Mouse (Mus musculus) neural tube, embryonic 12.5 days (tissue): ENCODE data around the gene Syt5. TPM values are rescaled to one million over a fixed set of nuclear protein-coding genes. Genes with fewer than 3 reads are reported as not detected.

Experiments
- ATAC-seq: fragments of 200-750 bp; cut with Nextera tagmentation; 2 replicates; pipeline ENCODE4 v1.8.0; 2017; ENCODE audit warnings: low read depth, mild to moderate bottlenecking, moderate TSS enrichment, moderate library complexity; ENCODE audit not compliant: low FRiP score
- H3K27ac ChIP-seq: fragments of 300-500 bp; sonication (generic); 2 replicates; pipeline ENCODE4 v1.5.1; 2016
- H3K27me3 ChIP-seq: fragments of 300-500 bp; sonication (generic); replicated peaks from 2 replicates; pipeline ENCODE4 v1.6.1; 2016; ENCODE audit warnings: mild to moderate bottlenecking
- H3K36me3 ChIP-seq: fragments of 300-500 bp; sonication (generic); 2 replicates; pipeline ENCODE4 v1.6.1; 2016; ENCODE audit warnings: mild to moderate bottlenecking
- H3K4me1 ChIP-seq: fragments of 300-500 bp; sonication (generic); 2 replicates; pipeline ENCODE4 v1.6.1; 2016
- H3K4me2 ChIP-seq: fragments of 300-500 bp; sonication (generic); replicated peaks from 2 replicates; pipeline ENCODE4 v1.6.1; 2016; ENCODE audit warnings: mild to moderate bottlenecking
- H3K4me3 ChIP-seq: fragments of 300-500 bp; sonication (generic); 2 replicates; pipeline ENCODE4 v1.5.1; 2016
- H3K9ac ChIP-seq: fragments of 300-500 bp; sonication (generic); 2 replicates; pipeline ENCODE4 v1.6.1; 2016; ENCODE audit warnings: mild to moderate bottlenecking
- H3K9me3 ChIP-seq: fragments of 300-500 bp; sonication (generic); 2 replicates; pipeline ENCODE4 v1.6.1; 2016; ENCODE audit warnings: mild to moderate bottlenecking
- WGBS: fragments of 180-500 bp; shearing (Covaris S2); methylation state at CpG from one replicate; pipeline ENCODE4 v1.1.7; 2016; 5-methylcytosine and 5-hydroxymethylcytosine counted together
- polyA plus RNA-seq: library from polyadenylated mRNA; unstranded; fragments of >200 nt; fragmentation: Nextera tagmentation; extraction: Ambion mirVana; gene quantifications from 2 replicates; pipeline ENCODE4 v1.2.1, GENCODE M21; 2016

The Syt5 gene
- polyA plus RNA-seq, 1 experiment from 2014 or later = 27.9 TPM

DNA sequence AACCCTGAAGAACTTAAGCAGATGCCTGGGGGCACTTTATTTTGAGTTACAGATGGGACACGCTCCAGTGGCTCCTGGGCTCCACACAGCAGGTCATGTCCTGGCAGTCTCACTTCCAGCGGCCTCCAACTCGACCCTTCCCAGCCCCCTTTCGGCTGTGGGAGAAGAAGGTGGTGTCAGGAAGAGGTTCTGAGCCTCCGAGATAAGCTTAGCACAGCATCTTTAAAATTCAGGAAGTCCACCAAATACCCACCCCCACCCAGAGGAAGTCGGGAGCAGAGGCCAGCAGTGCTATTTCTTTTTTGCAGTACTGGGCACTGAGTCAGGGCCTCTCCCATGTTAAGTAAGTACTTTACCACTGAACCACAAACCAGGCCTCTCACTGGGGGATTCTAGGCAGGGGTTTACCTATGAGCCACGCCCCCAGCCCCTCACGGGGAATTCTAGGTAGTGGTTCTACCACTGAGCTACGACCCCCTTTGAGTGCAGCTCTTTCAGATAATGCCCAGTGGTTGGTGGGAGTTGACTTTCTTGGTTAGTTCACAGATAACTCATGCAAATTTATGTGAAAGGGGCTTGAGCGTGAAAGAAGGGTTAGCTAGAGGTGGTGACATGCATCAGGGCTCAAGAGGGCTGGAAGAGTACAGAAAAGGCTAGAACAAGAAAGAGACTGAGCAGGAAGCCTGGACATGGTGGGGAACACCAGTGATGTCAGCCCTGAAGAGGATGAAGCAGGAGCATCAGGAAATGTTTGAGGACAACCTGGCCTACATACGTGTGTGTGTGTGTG lies 42.5 kb downstream of the Syt5 start:
- Histone ChIP-seq H3K36me3 (no peaks in the 10 kb centered on the region), H3K4me1 (peaks cover 12% of the 10 kb centered on the region), H3K4me3 (no peak overlapping the region), H3K9ac (no peak overlapping the region), H3K4me2 (no peak overlapping the region), H3K9me3 (no peaks in the 10 kb centered on the region), H3K27ac (no peak overlapping the region), H3K27me3 (no peaks in the 10 kb centered on the region)
- 62% methylated on average over 11 of the region's 11 CpGs for WGBS
- no peak for ATAC-seq

DNA sequence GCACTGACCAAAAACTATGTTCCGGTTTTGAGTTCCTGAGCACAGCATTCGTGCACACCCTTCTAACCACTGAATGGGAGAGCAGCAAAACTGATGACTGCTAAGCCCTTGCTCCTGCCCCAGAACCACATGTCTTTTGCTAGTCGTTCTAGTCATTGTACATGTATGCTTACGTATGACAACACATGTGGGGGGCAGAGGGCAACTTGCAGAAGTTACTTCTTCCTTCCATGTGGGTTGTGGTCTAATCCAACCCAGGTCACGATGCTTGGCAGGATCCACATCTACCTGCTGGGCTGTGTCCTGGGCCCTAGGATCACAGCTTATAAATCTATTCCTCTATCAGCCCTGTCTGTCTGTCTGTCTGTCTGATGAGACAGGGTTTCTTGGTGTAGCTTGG lies 43.5 kb downstream of the Syt5 start:
- no peak overlapping the region for H3K27ac ChIP-seq
- no peak overlapping the region for H3K4me3 ChIP-seq
- no peaks in the 10 kb centered on the region for H3K9me3 ChIP-seq
- no peak for ATAC-seq
- WGBS = 86% methylated on average over 5 of the region's 5 CpGs
- H3K36me3 ChIP-seq = no peaks in the 10 kb centered on the region
- no peak overlapping the region for H3K9ac ChIP-seq
- H3K4me1 ChIP-seq = peaks cover 21% of the 10 kb centered on the region
- no peak overlapping the region for H3K4me2 ChIP-seq
- H3K27me3 ChIP-seq = no peaks in the 10 kb centered on the region

DNA sequence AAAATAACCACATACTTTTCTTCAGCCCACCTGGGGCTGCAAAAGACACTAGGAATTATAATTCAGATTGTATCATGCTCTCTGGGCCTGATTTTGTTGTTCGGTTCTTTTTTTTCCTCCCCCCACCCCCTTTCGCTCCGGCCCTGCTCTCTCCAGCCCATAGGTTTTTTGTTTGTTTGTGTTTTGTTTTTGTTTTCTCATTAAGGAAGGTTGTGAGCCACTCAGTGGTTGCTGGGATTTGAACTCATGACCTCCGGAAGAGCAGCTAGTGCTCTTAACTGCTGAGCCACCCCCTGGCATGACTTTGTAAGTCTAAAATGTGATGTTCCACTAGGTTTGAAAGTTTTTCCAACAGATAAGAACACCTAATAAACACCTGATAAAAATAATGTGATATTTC lies 44.2 kb downstream of the Syt5 start:
- Histone ChIP-seq H3K9me3 (no peaks in the 10 kb centered on the region), H3K36me3 (no peaks in the 10 kb centered on the region), H3K9ac (no peak overlapping the region), H3K4me3 (no peak overlapping the region), H3K27me3 (no peaks in the 10 kb centered on the region), H3K4me2 (no peak overlapping the region), H3K27ac (no peak overlapping the region), H3K4me1 (peaks cover 29% of the 10 kb centered on the region)
- no peak for ATAC-seq
- 91% methylated on average over 4 of the region's 4 CpGs for WGBS

DNA sequence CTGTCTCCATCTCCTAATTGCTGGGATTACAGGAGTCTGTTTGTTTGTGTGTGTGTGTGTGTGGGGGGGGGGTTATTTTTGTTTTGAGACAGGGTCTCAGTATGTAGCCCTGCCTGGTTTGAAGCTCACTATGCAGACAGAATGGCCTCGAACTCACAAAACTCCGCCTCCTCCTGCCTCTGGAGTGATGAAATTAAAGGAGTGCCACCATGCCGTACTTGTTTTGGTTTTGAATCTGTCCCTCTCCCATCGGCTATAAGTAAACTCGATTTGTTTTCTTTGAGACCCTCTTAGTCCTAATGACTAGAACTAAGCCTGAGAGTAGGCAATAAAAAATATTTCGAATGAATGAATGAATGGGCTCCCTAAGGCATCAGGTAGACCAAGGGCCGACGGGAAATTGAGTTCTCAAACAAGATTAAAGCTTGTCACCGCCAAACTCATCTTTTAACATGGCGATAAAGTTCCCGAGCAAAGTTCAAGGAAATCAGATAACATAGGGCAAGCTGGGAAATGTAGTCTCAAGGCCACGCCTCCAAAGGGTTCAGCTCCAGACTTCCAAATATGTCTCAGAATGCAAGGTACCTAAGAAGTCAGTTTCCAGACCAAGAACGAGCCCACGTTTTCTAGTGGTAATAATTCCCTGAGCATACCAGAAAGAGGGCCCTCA lies 44.8 kb downstream of the Syt5 start:
- H3K27ac ChIP-seq = no peak overlapping the region

DNA sequence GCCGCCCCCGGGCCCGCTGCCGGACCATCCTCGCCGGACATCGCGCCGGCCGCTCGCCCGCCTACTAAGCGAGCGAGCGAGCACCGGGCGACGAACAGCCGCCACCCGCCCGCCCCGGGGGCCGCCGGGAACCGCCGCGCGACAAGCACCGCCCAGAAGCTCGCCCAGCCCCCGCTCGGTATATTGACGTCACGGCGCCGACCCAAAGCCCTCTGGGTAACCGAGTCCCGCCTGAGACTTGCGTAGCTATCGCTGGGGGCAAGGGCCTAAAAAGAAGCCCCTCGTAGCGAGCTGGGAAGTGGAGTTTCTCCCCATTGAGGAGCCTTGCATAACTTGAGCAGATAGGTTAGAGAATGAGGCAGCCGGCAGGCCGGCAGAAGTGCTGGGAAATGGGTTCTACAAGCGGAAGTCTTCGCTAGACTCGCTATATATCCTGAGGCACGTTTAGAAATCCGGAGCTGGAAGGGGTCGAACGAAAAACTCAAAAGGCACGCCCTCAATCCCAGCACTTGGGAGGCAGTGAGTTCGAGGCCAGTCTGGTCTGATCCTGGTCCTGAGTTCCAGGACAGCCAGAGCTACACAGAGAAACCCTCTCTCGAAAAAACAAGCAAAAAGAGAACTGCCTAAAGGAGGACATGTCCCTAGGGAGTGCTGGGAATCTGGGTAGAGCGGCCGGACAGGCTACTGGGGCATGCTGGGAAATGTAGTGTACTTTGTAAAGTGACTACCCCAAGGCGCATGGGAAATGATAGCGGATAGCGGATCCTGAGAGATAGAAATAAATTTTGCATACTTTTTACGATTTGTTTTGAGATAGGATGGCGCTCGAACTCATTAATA lies 45.6 kb downstream of the Syt5 start, which contains the start of gene Ppp1r12c:
TSS of gene Ppp1r12c (minus strand) at position 123 of the 840 bp plus-strand sequence.
- Histone ChIP-seq H3K27ac (peak within 1 kb of the TSS; percentile 66), H3K36me3 (peaks cover 3% of the 10 kb centered on the region), H3K9me3 (no peaks in the 10 kb centered on the region), H3K4me1 (peaks cover 39% of the 10 kb centered on the region), H3K4me2 (peak within 1 kb of the TSS; percentile 91), H3K27me3 (no peaks in the 10 kb centered on the region), H3K9ac (peak within 1 kb of the TSS; percentile 98), H3K4me3 (peak within 1 kb of the TSS; percentile 92)
- ATAC-seq = peak; percentile 91
- under 1% methylated on average over 61 of the region's 62 CpGs for WGBS

More for the DNA sequence above, 44.8 kb downstream of the Syt5 start:
- Histone ChIP-seq H3K4me1 (peaks cover 34% of the 10 kb centered on the region), H3K9ac (peak overlapping the region; percentile 98; the same call in 1 of the 2 replicates), H3K36me3 (no peaks in the 10 kb centered on the region), H3K4me3 (peak overlapping the region; percentile 92), H3K4me2 (peak overlapping the region; percentile 91), H3K9me3 (no peaks in the 10 kb centered on the region), H3K27me3 (no peaks in the 10 kb centered on the region)
- ATAC-seq = peak; percentile 15
- WGBS = 16% methylated on average over 14 of the region's 14 CpGs

DNA sequence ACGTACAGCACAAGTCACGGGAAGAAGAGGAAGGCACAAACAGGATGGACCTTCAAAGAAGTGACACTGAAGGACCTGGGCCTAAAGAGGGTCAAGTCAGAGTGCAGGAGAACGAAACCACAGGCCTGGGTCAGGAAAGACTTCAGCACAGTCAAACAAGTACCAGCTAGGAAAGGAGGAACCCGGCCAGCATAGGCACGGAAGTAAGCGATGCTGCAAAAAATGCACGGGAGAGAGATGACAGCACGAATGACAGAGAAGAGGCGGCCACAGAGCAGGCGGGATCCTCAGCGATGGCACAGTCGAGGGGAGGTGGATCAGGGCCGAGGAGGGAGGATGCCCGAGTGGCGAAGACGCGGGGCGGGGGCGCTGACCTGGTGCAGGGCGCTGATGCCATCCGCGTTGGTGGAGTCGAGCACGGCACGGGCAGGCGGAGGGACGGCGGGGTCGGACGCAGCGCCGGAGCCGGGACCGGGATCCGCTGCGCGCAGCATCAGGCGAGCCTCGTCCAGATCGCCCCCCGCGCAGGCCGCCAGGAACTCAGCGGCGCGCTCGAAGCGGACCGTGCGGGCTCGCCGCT lies 46.4 kb downstream of the Syt5 start:
- Histone ChIP-seq H3K9me3 (no peaks in the 10 kb centered on the region), H3K27me3 (no peaks in the 10 kb centered on the region), H3K4me3 (peak overlapping the region; percentile 92), H3K36me3 (peaks cover 8% of the 10 kb centered on the region), H3K4me1 (peaks cover 39% of the 10 kb centered on the region), H3K4me2 (peak overlapping the region; percentile 91), H3K27ac (peak overlapping the region; percentile 66), H3K9ac (peak overlapping the region; percentile 98)
- peak; percentile 45 for ATAC-seq
- under 1% methylated on average over 48 of the region's 52 CpGs for WGBS

DNA sequence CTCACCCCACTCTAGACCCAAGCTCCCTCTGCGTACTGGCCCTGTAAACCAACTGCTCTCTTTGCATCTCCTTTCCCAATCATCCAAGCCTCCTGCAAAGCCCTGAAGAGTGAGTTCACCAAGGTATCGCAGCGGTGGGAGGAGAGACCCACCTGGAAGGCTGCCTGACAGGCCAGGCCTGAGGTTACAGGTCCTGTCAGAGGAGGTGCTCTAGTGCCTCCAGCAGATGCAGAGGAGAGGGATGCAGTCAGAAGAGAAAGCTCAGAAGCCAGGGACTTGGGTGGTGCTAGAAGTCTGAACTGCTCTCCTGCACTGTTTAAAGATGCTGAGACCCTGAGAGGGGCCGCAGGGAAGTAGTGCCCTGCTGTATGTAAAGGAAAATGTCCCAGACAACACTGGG lies 48.3 kb downstream of the Syt5 start:
- WGBS = 95% methylated on average over 4 of the region's 4 CpGs
- peak overlapping the region; percentile 30 for H3K9ac ChIP-seq
- ATAC-seq = no peak
- H3K36me3 ChIP-seq = peaks cover 19% of the 10 kb centered on the region
- no peaks in the 10 kb centered on the region for H3K27me3 ChIP-seq
- H3K9me3 ChIP-seq = no peaks in the 10 kb centered on the region
- H3K27ac ChIP-seq = no peak overlapping the region
- H3K4me2 ChIP-seq = peak overlapping the region; percentile 91
- H3K4me3 ChIP-seq = no peak overlapping the region
- H3K4me1 ChIP-seq = peaks cover 39% of the 10 kb centered on the region

DNA sequence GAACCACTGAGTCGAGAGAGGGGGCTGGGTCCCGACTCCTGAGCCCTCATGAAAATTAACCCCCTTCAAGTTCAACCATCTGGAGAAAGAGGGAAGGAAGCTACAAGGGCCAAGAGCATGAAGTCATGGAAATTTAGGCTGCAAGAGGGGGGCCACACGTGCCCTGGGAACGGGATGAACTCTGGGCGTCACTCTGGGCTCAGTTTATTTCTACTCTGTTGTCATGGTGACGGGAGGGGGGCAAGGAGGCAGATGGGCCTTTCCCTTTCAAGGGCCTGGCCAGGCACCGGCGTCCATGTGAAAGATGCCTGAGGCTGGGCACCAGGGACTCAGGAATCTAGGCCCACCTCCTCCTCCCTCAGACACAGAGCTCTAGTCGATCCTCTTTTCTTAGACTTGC lies 49.1 kb downstream of the Syt5 start:
- Histone ChIP-seq H3K36me3 (peaks cover 26% of the 10 kb centered on the region), H3K4me2 (peak overlapping the region; percentile 91), H3K27me3 (no peaks in the 10 kb centered on the region), H3K9me3 (no peaks in the 10 kb centered on the region), H3K4me3 (0 out of 2 replicates have a peak overlapping the region, but pooled peaks have one; percentile 0), H3K4me1 (peaks cover 39% of the 10 kb centered on the region), H3K9ac (no peak overlapping the region; the same call in 1 of the 2 replicates), H3K27ac (0 out of 2 replicates have a peak overlapping the region, but pooled peaks have one; percentile 26)
- ATAC-seq = peak; percentile 48
- 6% methylated on average over 9 of the region's 9 CpGs for WGBS

DNA sequence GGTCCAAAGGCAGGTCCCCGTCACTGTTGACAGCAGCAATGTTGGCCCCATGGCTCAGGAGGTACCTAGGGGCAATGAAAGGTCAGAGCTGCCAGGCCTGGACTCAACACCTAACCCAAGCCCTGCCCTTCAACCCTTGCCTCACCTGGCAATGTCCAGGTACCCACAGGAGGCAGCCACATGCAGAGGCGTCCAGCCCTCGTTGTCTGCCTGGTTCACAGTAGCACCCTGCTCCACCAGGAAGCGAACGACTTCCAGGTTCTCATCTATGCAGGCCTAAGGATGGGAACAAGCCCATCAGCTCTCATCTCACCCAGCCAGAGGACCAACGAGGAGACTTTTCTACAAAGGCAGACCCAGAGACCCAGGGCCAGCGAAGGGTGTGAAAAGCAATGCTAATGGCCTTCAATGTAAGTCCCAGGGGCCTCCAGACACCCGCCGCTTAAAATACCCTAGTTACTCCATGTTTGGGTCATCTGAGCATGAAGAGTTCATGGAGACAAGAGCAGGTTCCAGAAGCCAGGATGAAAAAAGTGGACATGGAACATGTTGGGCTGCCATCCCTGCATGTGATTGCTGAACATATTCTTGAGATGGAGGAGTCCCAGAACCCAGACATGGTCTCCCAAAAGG lies 50.0 kb downstream of the Syt5 start:
- H3K4me2 ChIP-seq = peak overlapping the region; percentile 91
- no peak overlapping the region for H3K27ac ChIP-seq
- 91% methylated on average over 9 of the region's 9 CpGs for WGBS
- no peaks in the 10 kb centered on the region for H3K27me3 ChIP-seq
- H3K9me3 ChIP-seq = no peaks in the 10 kb centered on the region
- peaks cover 39% of the 10 kb centered on the region for H3K4me1 ChIP-seq
- peaks cover 33% of the 10 kb centered on the region for H3K36me3 ChIP-seq
- no peak overlapping the region for H3K9ac ChIP-seq
- no peak for ATAC-seq
- 0 out of 2 replicates have a peak overlapping the region, but pooled peaks have one; percentile 0 for H3K4me3 ChIP-seq

DNA sequence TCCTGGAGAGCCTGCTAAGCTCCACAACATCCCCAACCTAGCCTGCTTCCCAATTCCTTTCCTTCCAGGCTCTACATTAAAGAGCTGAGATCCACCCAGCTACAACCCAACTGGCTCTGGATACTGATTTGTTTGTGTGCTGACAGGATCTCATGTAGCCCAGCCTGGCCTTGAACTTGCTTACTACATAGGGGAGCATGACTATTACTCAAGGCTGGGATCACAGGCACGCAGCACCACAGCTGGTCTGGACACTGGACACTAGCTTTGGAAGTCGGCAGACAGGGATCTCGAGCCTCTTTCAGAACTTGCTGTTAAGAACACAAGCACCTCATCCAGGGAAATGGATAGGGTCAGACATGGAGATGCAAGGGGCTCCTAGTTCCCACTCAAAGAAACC lies 50.9 kb downstream of the Syt5 start:
- Histone ChIP-seq H3K4me3 (no peak overlapping the region), H3K9me3 (no peaks in the 10 kb centered on the region), H3K36me3 (peaks cover 41% of the 10 kb centered on the region), H3K4me1 (peaks cover 39% of the 10 kb centered on the region), H3K9ac (no peak overlapping the region), H3K4me2 (no peak overlapping the region), H3K27ac (no peak overlapping the region), H3K27me3 (no peaks in the 10 kb centered on the region)
- 96% methylated on average over 3 of the region's 3 CpGs for WGBS
- no peak for ATAC-seq

DNA sequence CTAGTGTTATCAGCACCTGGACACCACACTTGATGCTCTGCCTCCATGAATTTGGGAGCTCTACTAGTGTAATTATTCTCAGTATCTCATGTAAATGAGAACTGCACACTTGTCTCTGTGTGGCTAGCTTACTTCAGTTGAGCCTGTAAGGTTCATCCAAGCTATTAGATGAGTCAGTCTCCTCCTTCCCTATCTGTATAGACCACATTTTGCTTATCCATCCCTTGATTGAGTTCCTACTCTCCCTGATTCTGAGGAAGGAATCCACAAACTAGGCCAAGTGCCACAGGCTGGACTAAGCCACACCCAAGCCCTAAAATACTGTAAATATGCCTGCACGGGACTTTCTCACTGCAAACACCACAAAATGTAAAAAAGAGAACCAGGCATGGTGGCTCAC lies 53.4 kb downstream of the Syt5 start:
- ATAC-seq = no peak
- peaks cover 55% of the 10 kb centered on the region for H3K36me3 ChIP-seq
- H3K9ac ChIP-seq = no peak overlapping the region
- no peak overlapping the region for H3K4me3 ChIP-seq
- H3K27me3 ChIP-seq = no peaks in the 10 kb centered on the region
- 81% methylated on average over 1 of the region's 1 CpGs for WGBS
- H3K4me1 ChIP-seq = peaks cover 19% of the 10 kb centered on the region
- no peak overlapping the region for H3K27ac ChIP-seq
- H3K4me2 ChIP-seq = no peak overlapping the region
- H3K9me3 ChIP-seq = no peaks in the 10 kb centered on the region
